Mouse (Mus musculus) hindbrain, embryonic 12.5 days (tissue): ENCODE results near the gene Fbxo40. TPM values are rescaled to one million over a fixed set of nuclear protein-coding genes. Genes with fewer than 3 reads are reported as not detected.

Experiments used
- ATAC-seq: fragments of 200-750 bp; cut with Nextera tagmentation; 2 replicates; pipeline ENCODE4 v1.8.0; 2017; ENCODE audit warnings: moderate TSS enrichment; ENCODE audit not compliant: low FRiP score
- H3K27ac ChIP-seq: fragments of 300-500 bp; sonication (generic); 2 replicates; pipeline ENCODE4 v1.5.1; 2016; ENCODE audit warnings: mild to moderate bottlenecking
- H3K27me3 ChIP-seq: fragments of 300-500 bp; sonication (generic); 2 replicates; pipeline ENCODE4 v1.6.1; 2016; ENCODE audit warnings: mild to moderate bottlenecking
- H3K36me3 ChIP-seq: fragments of 300-500 bp; sonication (generic); 2 replicates; pipeline ENCODE4 v1.6.1; 2016; ENCODE audit warnings: mild to moderate bottlenecking
- H3K4me1 ChIP-seq: fragments of 300-500 bp; sonication (generic); 2 replicates; pipeline ENCODE4 v1.6.1; 2016
- H3K4me2 ChIP-seq: fragments of 300-500 bp; sonication (generic); replicated peaks from 2 replicates; pipeline ENCODE4 v1.6.1; 2016; ENCODE audit warnings: mild to moderate bottlenecking
- H3K4me3 ChIP-seq: fragments of 300-500 bp; sonication (generic); 2 replicates; pipeline ENCODE4 v1.5.1; 2016; ENCODE audit warnings: mild to moderate bottlenecking
- H3K9ac ChIP-seq: fragments of 300-500 bp; sonication (generic); 2 replicates; pipeline ENCODE4 v1.6.1; 2016; ENCODE audit warnings: mild to moderate bottlenecking, moderate library complexity
- H3K9me3 ChIP-seq: fragments of 300-500 bp; sonication (generic); replicated peaks from 2 replicates; pipeline ENCODE4 v1.6.1; 2016; ENCODE audit warnings: mild to moderate bottlenecking
- WGBS: fragments of 180-500 bp; shearing (Covaris S2); methylation state at CpG from one replicate; pipeline ENCODE4 v1.1.7; 2016; 5-methylcytosine and 5-hydroxymethylcytosine counted together
- polyA plus RNA-seq: library from polyadenylated mRNA; unstranded; fragments of >200 nt; fragmentation: Nextera tagmentation; extraction: Ambion mirVana; gene quantifications from 2 replicates; pipeline ENCODE4 v1.2.1, GENCODE M21; 2016

Fbxo40 gene
- polyA plus RNA-seq, 1 experiment from 2014 or later, result 0.04 TPM

DNA sequence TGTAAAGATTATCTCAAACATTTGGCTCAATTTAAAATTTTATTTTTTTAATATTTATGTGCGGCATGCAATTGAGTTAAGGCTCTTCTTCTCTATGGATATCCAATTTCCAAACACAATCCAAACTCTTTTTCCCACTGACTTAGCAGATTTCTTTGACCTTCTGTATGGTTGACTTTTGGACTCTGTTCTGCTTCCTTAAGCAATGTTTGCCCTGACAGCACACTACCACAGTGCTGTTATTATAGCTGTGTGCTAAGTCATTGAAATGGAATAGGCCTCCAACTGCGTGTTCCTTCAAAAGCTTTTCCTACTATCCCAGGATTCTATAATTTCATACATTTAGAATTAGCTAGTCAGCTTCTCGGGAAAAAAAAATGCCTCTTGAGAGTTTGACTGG, 46.7 kb downstream of the Fbxo40 start:
- H3K27me3 ChIP-seq, result no peaks in the 10 kb centered on the region
- no peak overlapping the region for H3K4me3 ChIP-seq
- no peaks in the 10 kb centered on the region for H3K9me3 ChIP-seq
- H3K36me3 ChIP-seq, result no peaks in the 10 kb centered on the region
- WGBS, result 91% methylated on average over 3 of the region's 3 CpGs
- peaks cover 9% of the 10 kb centered on the region for H3K4me1 ChIP-seq
- H3K27ac ChIP-seq, result no peak overlapping the region
- no peak for ATAC-seq
- no peak overlapping the region for H3K9ac ChIP-seq
- no peak overlapping the region for H3K4me2 ChIP-seq

DNA sequence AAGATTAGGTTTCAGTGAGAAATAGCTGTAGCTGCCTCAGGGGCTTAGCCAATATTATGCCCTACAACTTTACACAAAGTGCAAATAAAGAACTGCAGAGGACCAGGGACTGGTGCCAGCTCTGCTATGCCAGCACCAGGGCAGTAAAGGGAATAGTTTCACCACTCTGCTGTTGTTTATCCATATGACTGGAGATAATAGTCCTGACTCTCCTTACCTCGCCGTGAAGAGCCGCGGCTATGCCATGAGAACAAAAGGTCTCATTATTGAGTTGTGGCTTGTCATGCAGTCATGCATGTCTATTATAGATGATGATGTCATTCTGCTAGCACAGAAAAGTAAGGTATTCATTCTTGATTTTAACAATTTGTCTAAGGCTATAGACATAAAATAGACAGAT, 48.4 kb downstream of the Fbxo40 start:
- H3K9ac ChIP-seq, result no peak overlapping the region
- ATAC-seq, result no peak
- 68% methylated on average over 4 of the region's 4 CpGs for WGBS
- no peak overlapping the region for H3K27ac ChIP-seq
- H3K4me1 ChIP-seq, result peaks cover 9% of the 10 kb centered on the region
- H3K27me3 ChIP-seq, result no peaks in the 10 kb centered on the region
- no peaks in the 10 kb centered on the region for H3K9me3 ChIP-seq
- H3K4me2 ChIP-seq, result no peak overlapping the region
- H3K4me3 ChIP-seq, result no peak overlapping the region
- no peaks in the 10 kb centered on the region for H3K36me3 ChIP-seq

DNA sequence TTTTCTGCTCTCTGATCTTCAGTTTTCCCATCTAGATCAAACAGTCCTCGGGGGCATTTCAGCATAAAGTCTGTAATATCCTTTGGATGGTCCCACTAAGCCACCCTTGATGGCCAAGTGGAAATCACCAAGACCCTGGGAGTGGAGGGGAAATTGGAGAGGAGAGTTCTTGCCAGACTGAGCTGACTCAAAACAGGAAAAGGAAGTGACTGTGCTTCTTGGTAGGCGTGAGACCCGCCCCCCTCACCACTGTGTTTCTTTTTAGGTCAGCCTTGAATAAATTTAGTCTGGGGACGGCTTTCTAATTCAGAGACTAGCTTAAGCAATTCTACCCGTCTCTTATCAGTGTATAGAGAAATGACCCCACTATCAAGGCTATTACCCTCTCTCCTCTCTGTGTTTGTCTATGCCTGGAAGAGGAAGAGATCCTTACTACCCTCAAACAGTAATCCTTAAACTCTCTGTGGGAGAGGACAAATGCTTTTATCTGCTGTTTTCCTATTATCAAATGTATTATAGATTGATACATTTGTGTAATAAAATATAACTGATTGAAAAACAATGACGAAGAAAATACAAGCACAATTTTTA, 49.0 kb downstream of the Fbxo40 start:
- peaks cover 9% of the 10 kb centered on the region for H3K4me1 ChIP-seq
- no peaks in the 10 kb centered on the region for H3K9me3 ChIP-seq
- no peaks in the 10 kb centered on the region for H3K27me3 ChIP-seq
- no peak for ATAC-seq
- no peak overlapping the region for H3K27ac ChIP-seq
- 76% methylated on average over 6 of the region's 6 CpGs for WGBS
- H3K4me2 ChIP-seq, result no peak overlapping the region
- no peak overlapping the region for H3K9ac ChIP-seq
- no peaks in the 10 kb centered on the region for H3K36me3 ChIP-seq
- no peak overlapping the region for H3K4me3 ChIP-seq

DNA sequence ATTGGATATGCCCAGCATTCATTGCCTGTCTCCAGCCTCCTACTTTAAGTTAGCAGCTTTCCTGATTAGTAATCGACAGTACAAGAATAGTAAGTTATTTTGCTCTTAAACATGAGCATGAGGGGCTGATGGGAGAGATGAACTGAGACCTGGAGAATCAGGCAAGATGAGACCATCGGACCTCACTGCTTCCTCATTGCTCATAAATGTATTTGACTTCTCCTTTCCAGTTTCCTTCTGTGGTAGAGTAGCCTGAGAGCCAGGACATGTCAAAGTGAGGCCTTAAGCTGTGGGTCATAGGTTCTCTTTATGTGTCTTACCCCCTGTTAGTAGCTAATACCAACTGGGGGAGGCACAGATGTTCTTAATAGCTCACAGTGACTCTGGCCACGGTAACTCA, 54.5 kb downstream of the Fbxo40 start:
- Histone ChIP-seq H3K4me1 (no peaks in the 10 kb centered on the region), H3K9ac (no peak overlapping the region), H3K4me3 (no peak overlapping the region), H3K27me3 (no peaks in the 10 kb centered on the region), H3K9me3 (no peaks in the 10 kb centered on the region), H3K4me2 (no peak overlapping the region), H3K27ac (no peak overlapping the region), H3K36me3 (peaks cover 21% of the 10 kb centered on the region)
- 82% methylated on average over 3 of the region's 3 CpGs for WGBS
- no peak for ATAC-seq

DNA sequence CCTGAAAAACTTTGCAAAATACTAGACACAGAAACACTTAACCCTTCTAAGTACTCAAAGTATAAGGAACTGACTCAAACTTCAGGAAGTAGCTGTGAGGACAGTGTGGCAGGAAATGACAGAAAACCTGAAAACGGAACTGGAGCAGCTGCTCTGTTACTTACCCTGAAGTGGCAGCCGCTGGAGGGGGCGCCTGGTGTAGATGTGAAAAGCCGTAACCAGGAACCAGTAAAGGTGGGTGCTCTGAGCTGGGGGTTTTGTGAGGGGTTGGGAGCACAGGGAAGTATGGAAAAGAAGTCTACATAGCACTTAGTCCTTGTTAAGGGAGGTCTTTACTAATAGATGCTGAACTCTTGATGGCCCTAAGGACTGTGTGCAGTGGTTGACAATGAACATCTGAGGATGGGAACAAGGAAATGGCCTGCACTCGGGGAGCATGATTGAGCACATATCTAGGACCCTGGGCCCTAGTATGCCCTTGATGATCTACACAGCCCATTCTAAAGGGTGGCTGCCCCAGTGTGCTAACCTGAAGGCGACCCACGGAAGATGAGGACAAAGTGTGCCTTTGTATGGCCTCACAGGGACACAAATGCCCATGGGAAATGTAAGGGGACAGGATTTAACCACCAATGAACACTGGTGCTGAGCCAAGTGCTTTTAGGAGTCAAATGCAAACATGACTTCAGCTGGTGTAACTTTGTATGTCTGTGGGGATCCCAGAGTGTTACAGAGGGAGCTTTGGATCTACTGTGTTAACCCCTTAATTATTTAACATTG, 55.2 kb downstream of the Fbxo40 start, which contains the start of gene Hcls1:
Gene Hcls1, plus strand, starts transcription at position 143 of the 780 bp plus-strand sequence.
- Histone ChIP-seq H3K27ac (no peak within 1 kb of the TSS), H3K9ac (no peak within 1 kb of the TSS), H3K9me3 (no peaks in the 10 kb centered on the region), H3K4me1 (no peaks in the 10 kb centered on the region), H3K36me3 (peaks cover 24% of the 10 kb centered on the region), H3K27me3 (no peaks in the 10 kb centered on the region), H3K4me3 (no peak within 1 kb of the TSS), H3K4me2 (no peak within 1 kb of the TSS)
- ATAC-seq, result no peak
- 78% methylated on average over 7 of the region's 7 CpGs for WGBS

DNA sequence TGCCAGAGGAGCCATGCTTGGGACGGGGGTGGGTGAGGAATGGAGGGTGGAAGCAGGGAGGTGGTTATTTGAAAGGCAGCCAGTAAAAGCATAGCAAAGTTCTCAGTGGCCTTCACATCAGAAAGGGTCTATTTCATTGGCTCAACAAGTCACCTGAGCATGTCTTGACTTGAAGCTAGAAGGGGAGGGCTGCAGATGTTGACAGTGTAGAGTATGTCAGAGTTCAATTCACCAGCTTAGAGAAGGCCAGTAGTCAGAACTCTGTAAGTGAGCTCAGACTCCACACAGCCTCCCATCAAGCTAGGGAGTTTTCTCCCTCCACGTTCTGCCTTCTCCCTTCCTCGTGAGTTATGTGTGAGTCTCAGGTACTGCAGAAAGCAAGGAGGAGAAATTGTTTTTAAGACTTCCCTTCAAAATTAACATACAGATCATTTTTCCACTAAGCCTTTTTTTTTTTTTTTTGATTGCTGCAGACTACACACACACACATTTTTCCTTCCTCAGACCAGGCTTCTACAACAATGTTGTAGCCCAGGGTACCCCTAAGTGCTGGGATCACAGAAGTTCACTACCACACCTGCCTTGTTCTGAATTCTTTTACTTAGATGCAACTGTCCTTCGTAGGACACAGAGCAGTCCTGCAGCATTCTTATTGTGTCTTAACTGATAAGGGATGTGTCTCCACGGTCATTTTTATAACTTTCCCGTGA, 56.0 kb downstream of the Fbxo40 start:
- H3K9me3 ChIP-seq, result no peaks in the 10 kb centered on the region
- H3K4me2 ChIP-seq, result no peak overlapping the region
- no peaks in the 10 kb centered on the region for H3K4me1 ChIP-seq
- peaks cover 31% of the 10 kb centered on the region for H3K36me3 ChIP-seq
- H3K27ac ChIP-seq, result no peak overlapping the region
- no peak overlapping the region for H3K4me3 ChIP-seq
- H3K9ac ChIP-seq, result no peak overlapping the region
- H3K27me3 ChIP-seq, result no peaks in the 10 kb centered on the region
- no peak for ATAC-seq
- WGBS, result 80% methylated on average over 6 of the region's 6 CpGs

DNA sequence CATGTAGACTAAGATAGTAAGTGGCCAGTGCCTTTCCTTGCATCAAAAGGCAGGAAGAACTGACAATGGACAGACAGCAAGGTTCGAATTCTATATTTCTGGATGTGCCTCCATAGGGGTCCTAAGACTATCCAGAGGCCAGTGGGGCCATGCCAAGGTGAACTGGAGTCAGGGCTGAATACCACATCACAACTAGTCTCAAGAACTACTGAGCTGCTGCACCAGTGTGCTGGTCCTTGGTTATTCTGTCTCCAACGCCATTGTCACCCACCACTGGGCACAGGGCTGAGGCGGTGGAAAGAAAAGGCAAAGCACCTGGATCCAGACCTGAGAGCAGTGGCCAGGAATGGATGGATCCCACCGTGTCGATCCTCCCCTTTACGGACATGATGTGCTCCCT, 57.7 kb downstream of the Fbxo40 start:
- Histone ChIP-seq H3K27ac (no peak overlapping the region), H3K4me3 (no peak overlapping the region), H3K27me3 (no peaks in the 10 kb centered on the region), H3K9me3 (no peaks in the 10 kb centered on the region), H3K9ac (no peak overlapping the region), H3K36me3 (peaks cover 47% of the 10 kb centered on the region), H3K4me2 (no peak overlapping the region), H3K4me1 (no peaks in the 10 kb centered on the region)
- no peak for ATAC-seq
- 95% methylated on average over 6 of the region's 6 CpGs for WGBS

DNA sequence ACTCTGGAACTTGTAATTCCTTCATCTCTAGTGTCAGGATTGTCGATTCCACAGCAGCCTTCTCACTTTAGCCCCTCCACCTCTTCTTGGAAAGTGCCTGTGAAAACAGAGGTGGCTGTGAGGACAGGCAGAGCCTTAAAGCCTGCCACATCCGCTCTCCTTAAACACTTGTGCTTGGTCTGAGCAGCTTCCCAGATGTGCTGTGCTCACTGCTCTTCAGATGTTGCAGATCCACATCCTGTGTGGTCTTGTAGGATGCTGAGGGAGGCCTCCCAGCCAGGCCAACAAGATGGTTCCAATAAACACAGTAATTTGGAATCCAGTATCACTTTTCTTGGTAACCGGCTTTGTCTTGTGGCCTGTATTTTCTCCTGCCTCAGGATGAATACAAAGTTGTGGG, 58.3 kb downstream of the Fbxo40 start:
- Histone ChIP-seq H3K27me3 (no peaks in the 10 kb centered on the region), H3K9ac (no peak overlapping the region), H3K9me3 (no peaks in the 10 kb centered on the region), H3K27ac (no peak overlapping the region), H3K4me3 (no peak overlapping the region), H3K4me2 (no peak overlapping the region), H3K36me3 (peaks cover 51% of the 10 kb centered on the region), H3K4me1 (no peaks in the 10 kb centered on the region)
- no peak for ATAC-seq
- 89% methylated on average over 3 of the region's 3 CpGs for WGBS

DNA sequence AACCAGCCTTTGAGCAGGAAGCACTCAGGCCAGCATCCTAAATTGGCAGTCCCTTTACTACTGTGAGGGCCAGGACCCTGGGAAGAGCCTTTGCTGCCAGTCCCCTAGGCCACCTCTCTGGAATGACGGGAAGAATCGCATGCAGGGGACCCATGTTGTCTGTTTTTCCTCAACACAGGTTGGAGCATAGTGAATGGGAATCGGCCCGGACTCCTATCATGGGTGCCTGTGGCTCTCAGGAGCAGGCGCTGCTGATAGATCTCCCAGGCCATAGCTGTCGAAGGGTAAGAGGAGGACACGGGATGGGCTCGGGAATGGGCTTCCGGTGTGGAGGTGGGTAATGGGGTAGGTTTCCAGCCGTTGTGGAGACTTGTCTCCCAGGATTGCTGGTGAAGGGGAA, 58.9 kb downstream of the Fbxo40 start:
- no peaks in the 10 kb centered on the region for H3K4me1 ChIP-seq
- H3K9me3 ChIP-seq, result no peaks in the 10 kb centered on the region
- no peak for ATAC-seq
- no peak overlapping the region for H3K9ac ChIP-seq
- H3K36me3 ChIP-seq, result peaks cover 57% of the 10 kb centered on the region
- H3K4me3 ChIP-seq, result no peak overlapping the region
- H3K4me2 ChIP-seq, result no peak overlapping the region
- 91% methylated on average over 10 of the region's 10 CpGs for WGBS
- no peak overlapping the region for H3K27ac ChIP-seq
- H3K27me3 ChIP-seq, result no peaks in the 10 kb centered on the region

DNA sequence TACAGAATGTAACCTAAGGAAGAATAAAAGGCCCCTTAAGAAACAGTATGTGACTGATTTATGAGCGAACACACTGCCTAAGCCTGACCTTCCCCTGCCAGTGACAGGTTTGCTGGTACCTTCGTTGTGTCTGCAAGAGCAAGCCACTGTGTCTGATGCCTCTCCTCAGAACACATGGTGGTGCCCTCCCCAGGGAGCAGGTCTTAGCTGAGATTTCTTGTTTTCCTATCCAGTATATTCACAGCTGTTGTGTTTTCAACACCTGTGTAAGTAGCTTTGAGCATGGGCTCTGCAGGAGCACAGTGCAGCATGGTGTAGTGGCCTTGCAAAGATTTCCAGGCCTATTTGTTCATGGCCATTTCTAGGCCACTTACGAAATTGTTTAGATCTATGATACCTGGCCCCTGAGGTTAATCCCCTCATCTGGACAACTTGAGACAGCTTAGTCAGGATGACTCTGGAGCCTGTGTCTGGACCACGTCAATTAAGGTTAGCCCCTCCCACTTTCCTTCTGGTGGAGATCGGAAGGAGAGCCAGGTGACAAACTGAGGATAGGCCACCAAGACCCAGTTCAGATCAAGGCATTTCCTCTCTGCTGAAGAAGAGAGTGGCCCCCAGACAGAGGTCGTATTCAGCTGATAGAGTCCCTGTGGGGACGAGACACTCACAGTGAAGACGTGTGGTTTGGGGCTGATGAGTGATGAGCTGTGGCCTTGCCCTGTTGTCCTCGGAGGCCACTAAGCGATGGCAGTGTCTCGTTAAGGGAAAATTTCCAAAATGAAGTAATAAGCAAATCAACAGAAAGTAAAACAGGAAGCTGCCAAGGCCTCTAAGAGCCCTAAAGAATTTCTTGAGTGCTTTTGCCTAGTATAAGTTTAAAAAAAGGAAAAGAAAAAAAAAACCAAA, 59.8 kb downstream of the Fbxo40 start:
- H3K36me3 ChIP-seq, result peaks cover 65% of the 10 kb centered on the region
- ATAC-seq, result no peak
- 87% methylated on average over 11 of the region's 11 CpGs for WGBS

DNA sequence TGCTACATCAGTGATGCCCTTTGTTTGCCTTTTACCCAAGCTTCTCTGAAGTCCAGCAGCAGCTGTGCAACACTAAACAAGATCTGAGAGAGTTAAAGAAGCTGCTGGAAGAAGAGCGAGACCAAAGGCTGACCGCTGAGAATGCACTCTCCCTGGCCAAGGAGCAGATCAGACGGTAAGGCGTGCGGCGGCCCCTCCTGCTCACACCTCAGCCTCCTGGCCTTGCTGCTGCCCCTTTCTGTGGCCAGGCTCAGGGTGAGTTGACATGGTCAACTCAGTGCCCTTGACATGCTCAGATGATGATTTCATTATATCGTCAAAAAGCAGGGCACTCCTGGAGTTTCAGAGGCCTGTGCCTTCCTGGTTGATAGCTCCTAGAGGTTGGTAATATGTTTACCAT, 61.1 kb downstream of the Fbxo40 start:
- Histone ChIP-seq H3K4me3 (no peak overlapping the region), H3K27me3 (no peaks in the 10 kb centered on the region), H3K9me3 (no peaks in the 10 kb centered on the region), H3K36me3 (peaks cover 73% of the 10 kb centered on the region), H3K4me2 (no peak overlapping the region), H3K27ac (no peak overlapping the region), H3K4me1 (no peaks in the 10 kb centered on the region), H3K9ac (no peak overlapping the region)
- 97% methylated on average over 7 of the region's 7 CpGs for WGBS
- no peak for ATAC-seq

More for the DNA sequence above, 59.8 kb downstream of the Fbxo40 start:
- Histone ChIP-seq H3K4me1 (no peaks in the 10 kb centered on the region), H3K27me3 (no peaks in the 10 kb centered on the region), H3K4me3 (no peak overlapping the region), H3K4me2 (no peak overlapping the region), H3K9ac (no peak overlapping the region), H3K9me3 (no peaks in the 10 kb centered on the region), H3K27ac (no peak overlapping the region)

DNA sequence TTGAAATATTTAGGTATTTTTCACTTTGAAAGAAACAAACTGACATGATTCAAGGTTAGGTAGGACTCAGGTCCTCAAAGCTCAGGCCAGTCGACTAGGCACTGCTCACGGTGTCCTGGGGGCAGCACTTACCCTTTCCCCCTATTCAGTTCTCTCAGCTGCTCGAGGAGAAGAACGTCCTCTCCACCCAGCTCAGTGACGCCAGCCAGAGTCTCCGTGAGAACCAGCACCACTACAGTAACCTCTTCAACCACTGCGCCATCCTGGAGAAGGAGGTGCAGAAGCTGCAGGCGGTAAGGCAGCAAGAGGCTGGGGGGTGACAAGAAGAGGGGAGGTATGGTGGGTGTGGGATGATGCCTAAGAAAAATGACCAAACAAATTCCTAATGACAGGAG, 62.2 kb downstream of the Fbxo40 start:
- no peak overlapping the region for H3K9ac ChIP-seq
- H3K4me1 ChIP-seq, result no peaks in the 10 kb centered on the region
- no peak overlapping the region for H3K4me2 ChIP-seq
- H3K27me3 ChIP-seq, result no peaks in the 10 kb centered on the region
- H3K27ac ChIP-seq, result no peak overlapping the region
- ATAC-seq, result no peak
- WGBS, result 97% methylated on average over 8 of the region's 8 CpGs
- H3K4me3 ChIP-seq, result no peak overlapping the region
- peaks cover 75% of the 10 kb centered on the region for H3K36me3 ChIP-seq
- no peaks in the 10 kb centered on the region for H3K9me3 ChIP-seq
